Mouse (Mus musculus) midbrain, embryonic 13.5 days (tissue): ENCODE measurements at regions not wholly inside any gene's neighbourhood (a gene's known extent, or its start where the extent isn't known, plus 50 kb on each side); places are given as distances from the start of the nearest gene placed in this dataset.

ENCODE experiments used
- ATAC-seq: fragments of 200-750 bp; cut with Nextera tagmentation; 2 replicates; pipeline ENCODE4 v1.8.0; 2017; ENCODE audit warnings: mild to moderate bottlenecking, moderate TSS enrichment, moderate library complexity
- H3K27ac ChIP-seq: fragments of 300-500 bp; sonication (generic); 2 replicates; pipeline ENCODE4 v1.5.1; 2015; ENCODE audit warnings: inconsistent platforms, mild to moderate bottlenecking, moderate library complexity
- H3K27me3 ChIP-seq: fragments of 300-500 bp; sonication (generic); 2 replicates; pipeline ENCODE4 v1.6.1; 2015; ENCODE audit warnings: mild to moderate bottlenecking, inconsistent platforms
- H3K36me3 ChIP-seq: fragments of 300-500 bp; sonication (generic); 2 replicates; pipeline ENCODE4 v1.6.1; 2015; ENCODE audit warnings: mild to moderate bottlenecking, inconsistent platforms
- H3K4me1 ChIP-seq: fragments of 300-500 bp; sonication (generic); replicated peaks from 2 replicates; pipeline ENCODE4 v1.6.1; 2015; ENCODE audit warnings: inconsistent platforms
- H3K4me2 ChIP-seq: fragments of 300-500 bp; sonication (generic); replicated peaks from 2 replicates; pipeline ENCODE4 v1.6.1; 2015; ENCODE audit warnings: moderate library complexity, mild to moderate bottlenecking, inconsistent platforms
- H3K4me3 ChIP-seq: fragments of 300-500 bp; sonication (generic); replicated peaks from 2 replicates; pipeline ENCODE4 v1.5.1; 2015; ENCODE audit warnings: mild to moderate bottlenecking, inconsistent platforms
- H3K9ac ChIP-seq: fragments of 300-500 bp; sonication (generic); replicated peaks from 2 replicates; pipeline ENCODE4 v1.6.1; 2015; ENCODE audit warnings: mild to moderate bottlenecking, inconsistent platforms
- H3K9me3 ChIP-seq: fragments of 300-500 bp; sonication (generic); 2 replicates; pipeline ENCODE4 v1.6.1; 2016; ENCODE audit warnings: mild to moderate bottlenecking, inconsistent platforms
- WGBS: fragments of 180-500 bp; shearing (Covaris S2); methylation state at CpG from one replicate; pipeline ENCODE4 v1.1.7; 2015; 5-methylcytosine and 5-hydroxymethylcytosine counted together

DNA sequence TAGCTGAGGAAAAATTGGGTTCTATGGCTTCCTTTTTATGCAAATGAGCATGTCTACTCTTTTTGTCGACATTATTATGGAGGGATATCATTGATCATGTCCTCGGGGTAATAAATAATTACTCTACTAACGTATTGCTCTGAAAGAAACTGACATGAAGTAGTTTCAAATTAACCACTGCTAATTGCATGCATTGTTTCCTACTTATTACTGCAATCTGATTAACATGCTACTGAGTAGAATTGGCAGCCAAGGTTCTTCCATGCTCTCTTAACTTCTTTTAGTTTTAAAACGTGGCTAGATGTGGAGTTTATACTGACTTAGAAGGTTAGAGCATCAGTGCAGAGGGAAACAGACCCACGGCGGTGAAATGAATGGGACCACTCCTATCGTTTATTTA is 137.3 kb upstream of the Gk2 start:
- 62% methylated on average over 7 of the region's 7 CpGs for whole genome bisulfite sequencing

DNA sequence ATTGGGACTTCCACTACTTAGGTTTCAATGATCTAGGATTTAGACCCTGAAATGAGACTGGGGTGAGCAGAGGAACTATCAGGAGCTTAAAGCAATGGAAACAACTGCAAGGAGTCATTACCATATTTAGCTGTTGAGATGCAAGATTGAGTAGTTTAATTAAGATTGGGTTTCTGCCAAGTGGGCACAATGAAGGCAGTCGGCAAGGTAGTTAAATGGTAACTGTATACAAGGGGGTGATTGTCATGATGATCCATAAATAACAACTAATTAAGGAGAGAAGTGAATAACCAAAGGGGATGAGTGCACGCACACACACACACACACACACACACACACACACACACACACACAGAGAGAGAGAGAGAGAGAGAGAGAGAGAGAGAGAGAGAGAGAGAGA is 125.7 kb upstream of the Gk2 start:
- Histone ChIP-seq H3K36me3 (no peaks in the 10 kb centered on the region), H3K4me1 (no peaks in the 10 kb centered on the region), H3K9me3 (no peaks in the 10 kb centered on the region), H3K27me3 (no peaks in the 10 kb centered on the region), H3K4me3 (no peak overlapping the region), H3K4me2 (no peak overlapping the region), H3K27ac (no peak overlapping the region), H3K9ac (no peak overlapping the region)
- ATAC-seq = no peak
- WGBS = 67% methylated on average over 2 of the region's 2 CpGs

More for the DNA sequence above, 137.3 kb upstream of the Gk2 start:
- H3K27ac ChIP-seq = no peak overlapping the region
- no peaks in the 10 kb centered on the region for H3K27me3 ChIP-seq
- H3K4me2 ChIP-seq = no peak overlapping the region
- H3K36me3 ChIP-seq = no peaks in the 10 kb centered on the region
- no peak for ATAC-seq
- H3K9me3 ChIP-seq = no peaks in the 10 kb centered on the region
- no peaks in the 10 kb centered on the region for H3K4me1 ChIP-seq
- no peak overlapping the region for H3K4me3 ChIP-seq
- no peak overlapping the region for H3K9ac ChIP-seq

DNA sequence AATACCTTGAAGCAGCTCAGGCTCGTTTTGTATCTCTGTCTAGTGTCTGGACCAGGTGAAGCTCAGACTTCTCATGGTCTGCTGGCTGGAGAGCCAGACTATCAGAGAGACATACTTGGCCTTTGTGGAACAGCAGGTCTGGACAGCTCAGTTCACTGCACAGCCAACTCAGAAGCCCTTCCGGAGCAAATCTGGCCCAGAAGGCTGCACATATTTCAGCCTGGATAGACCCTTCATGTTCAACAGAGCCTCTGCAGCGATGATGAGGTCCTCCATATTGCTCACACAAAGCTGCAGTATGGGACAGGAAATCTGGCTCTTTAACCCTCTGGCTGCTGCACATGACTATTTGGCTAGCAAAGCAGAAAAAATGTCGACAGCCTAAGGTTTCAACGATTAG is 108.7 kb upstream of the Gk2 start:
- Histone ChIP-seq H3K27ac (no peak overlapping the region), H3K4me3 (no peak overlapping the region), H3K9me3 (no peaks in the 10 kb centered on the region), H3K9ac (no peak overlapping the region), H3K4me1 (no peaks in the 10 kb centered on the region), H3K27me3 (no peaks in the 10 kb centered on the region), H3K4me2 (no peak overlapping the region), H3K36me3 (no peaks in the 10 kb centered on the region)
- ATAC-seq = no peak
- WGBS = 84% methylated on average over 5 of the region's 5 CpGs

DNA sequence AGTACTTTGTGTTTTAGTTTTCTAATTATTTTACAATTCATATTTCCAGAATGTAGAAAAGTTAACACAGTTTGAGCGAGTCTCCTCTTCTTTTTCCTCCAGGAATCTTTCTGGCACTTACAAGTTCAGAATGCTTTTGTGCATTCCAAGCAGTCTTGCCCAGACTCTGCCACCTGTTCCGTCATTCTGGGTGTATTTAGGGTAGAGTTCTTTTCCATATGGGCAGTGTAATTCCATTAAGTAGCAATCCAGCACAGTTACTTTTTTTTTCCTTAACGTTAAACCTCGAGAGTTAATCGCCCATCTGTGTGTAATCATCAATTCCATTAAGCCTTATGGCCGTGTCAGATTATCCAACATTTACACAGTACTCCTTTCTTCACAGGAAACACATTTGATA is 106.9 kb upstream of the Gk2 start:
- ATAC-seq = no peak
- no peaks in the 10 kb centered on the region for H3K4me1 ChIP-seq
- 84% methylated on average over 6 of the region's 6 CpGs for WGBS
- no peak overlapping the region for H3K27ac ChIP-seq
- no peaks in the 10 kb centered on the region for H3K27me3 ChIP-seq
- no peak overlapping the region for H3K4me2 ChIP-seq
- H3K9ac ChIP-seq = no peak overlapping the region
- no peaks in the 10 kb centered on the region for H3K9me3 ChIP-seq
- H3K4me3 ChIP-seq = no peak overlapping the region
- no peaks in the 10 kb centered on the region for H3K36me3 ChIP-seq

DNA sequence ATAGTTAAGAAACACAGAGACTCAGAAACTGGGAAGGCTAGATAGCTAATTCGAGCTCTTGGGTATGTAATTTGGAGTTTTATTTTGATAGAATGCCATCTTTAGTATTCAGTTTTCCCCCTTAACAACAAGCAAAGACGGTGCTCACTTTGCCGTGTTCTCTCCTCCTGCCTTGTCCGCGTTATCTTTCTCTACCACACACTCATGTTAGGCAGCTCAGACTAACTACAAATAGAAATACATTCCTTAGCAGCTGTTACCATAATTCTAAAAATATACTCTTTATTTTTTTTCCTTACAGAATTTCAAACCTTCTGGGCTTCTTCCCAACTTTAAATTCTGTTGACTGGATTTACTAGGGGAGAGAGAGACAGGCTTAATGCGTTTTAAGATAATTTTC is 97.5 kb upstream of the Gk2 start:
- H3K27ac ChIP-seq = no peak overlapping the region
- H3K4me1 ChIP-seq = no peaks in the 10 kb centered on the region
- no peak overlapping the region for H3K4me3 ChIP-seq
- H3K9me3 ChIP-seq = no peaks in the 10 kb centered on the region
- 85% methylated on average over 6 of the region's 6 CpGs for WGBS
- no peaks in the 10 kb centered on the region for H3K27me3 ChIP-seq
- H3K9ac ChIP-seq = no peak overlapping the region
- H3K36me3 ChIP-seq = no peaks in the 10 kb centered on the region
- ATAC-seq = no peak
- H3K4me2 ChIP-seq = no peak overlapping the region

DNA sequence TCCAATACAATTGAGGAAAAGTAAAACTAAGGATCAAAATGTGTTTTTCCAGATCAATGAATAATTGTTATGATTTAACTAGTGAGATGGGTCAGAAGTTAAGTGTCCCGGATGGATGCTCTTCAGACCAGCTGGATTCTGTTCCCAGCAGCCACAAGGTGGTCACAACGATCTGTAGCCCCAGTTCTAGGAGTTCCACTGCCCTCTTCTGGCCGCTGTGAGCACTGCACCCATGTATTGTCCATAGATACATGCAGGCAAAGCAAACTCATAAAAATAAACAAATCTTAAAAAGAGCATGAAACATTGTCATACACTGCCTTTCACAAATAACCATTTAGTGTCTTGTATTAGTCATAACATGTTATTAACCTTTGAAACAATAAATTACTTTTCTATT is 96.3 kb upstream of the Gk2 start:
- no peak for ATAC-seq
- 64% methylated on average over 3 of the region's 3 CpGs for WGBS
- no peak overlapping the region for H3K27ac ChIP-seq
- H3K4me1 ChIP-seq = no peaks in the 10 kb centered on the region
- no peak overlapping the region for H3K4me3 ChIP-seq
- no peaks in the 10 kb centered on the region for H3K27me3 ChIP-seq
- H3K9ac ChIP-seq = no peak overlapping the region
- H3K36me3 ChIP-seq = no peaks in the 10 kb centered on the region
- H3K9me3 ChIP-seq = no peaks in the 10 kb centered on the region
- no peak overlapping the region for H3K4me2 ChIP-seq

DNA sequence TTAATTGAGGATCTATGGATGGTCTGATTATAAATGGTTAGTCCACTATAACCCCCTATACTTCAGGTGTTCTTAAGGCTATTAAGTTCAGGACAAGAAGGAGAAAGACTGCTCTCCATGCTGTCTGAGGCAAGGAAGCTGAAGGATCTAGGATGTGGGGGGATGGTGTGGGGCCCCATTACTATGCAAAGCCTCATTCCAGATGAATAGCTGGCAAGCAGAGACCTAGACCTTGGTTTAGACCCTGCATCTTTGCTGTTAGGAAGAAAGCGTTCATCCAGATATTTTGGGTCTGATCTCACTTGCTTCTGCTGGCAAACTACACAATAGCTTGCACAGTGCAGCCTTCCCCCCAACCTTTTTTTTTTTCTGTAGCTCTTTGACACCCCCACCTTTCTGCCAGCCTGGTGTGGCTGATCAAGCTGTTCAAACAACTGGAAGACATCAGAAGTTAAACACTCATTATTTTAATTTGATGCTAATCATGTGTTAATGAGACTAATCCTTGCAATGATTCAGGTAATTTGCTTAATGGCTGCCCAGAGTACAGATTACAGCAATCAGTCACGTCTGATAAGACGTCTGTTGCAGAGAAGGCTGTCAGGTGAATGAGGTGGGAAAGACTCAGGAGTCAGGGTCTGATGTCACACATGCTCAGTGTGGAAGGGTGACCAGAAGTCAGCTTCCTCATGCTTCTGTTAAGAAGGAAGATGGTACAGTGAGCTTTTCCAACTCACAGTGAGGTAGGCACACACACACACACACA is 80.9 kb upstream of the Gk2 start:
- Histone ChIP-seq H3K4me1 (peaks cover 4% of the 10 kb centered on the region; the same call in 1 of the 2 replicates), H3K9ac (no peak overlapping the region), H3K4me3 (no peak overlapping the region), H3K27ac (no peak overlapping the region), H3K4me2 (no peak overlapping the region), H3K27me3 (no peaks in the 10 kb centered on the region), H3K9me3 (no peaks in the 10 kb centered on the region), H3K36me3 (no peaks in the 10 kb centered on the region)
- ATAC-seq = peak; percentile 68
- WGBS = 20% methylated on average over 3 of the region's 3 CpGs

DNA sequence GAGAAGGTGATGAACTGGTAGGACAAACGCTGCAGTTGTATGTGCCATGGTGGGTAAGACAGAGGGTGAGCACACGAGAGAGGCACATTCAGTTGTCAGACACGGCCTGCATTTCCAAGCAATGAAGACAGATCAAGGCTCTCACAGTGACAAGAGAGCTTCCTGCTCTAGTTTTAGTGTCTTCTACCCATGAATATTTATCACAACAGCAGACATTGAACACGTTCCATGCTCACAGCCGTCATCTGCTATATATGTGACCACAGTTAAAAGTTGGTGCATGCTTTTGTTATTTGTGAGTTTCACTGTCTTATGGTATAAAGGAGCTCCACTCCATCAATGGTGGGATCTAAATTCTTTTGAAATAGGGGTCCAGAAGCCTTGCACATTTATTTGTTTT is 76.9 kb upstream of the Gk2 start:
- no peak overlapping the region for H3K27ac ChIP-seq
- H3K4me3 ChIP-seq = no peak overlapping the region
- no peak for ATAC-seq
- WGBS = 66% methylated on average over 5 of the region's 5 CpGs
- peaks cover 4% of the 10 kb centered on the region; the same call in 1 of the 2 replicates for H3K4me1 ChIP-seq
- H3K9ac ChIP-seq = no peak overlapping the region
- no peaks in the 10 kb centered on the region for H3K36me3 ChIP-seq
- no peaks in the 10 kb centered on the region for H3K9me3 ChIP-seq
- no peak overlapping the region for H3K4me2 ChIP-seq
- H3K27me3 ChIP-seq = no peaks in the 10 kb centered on the region

DNA sequence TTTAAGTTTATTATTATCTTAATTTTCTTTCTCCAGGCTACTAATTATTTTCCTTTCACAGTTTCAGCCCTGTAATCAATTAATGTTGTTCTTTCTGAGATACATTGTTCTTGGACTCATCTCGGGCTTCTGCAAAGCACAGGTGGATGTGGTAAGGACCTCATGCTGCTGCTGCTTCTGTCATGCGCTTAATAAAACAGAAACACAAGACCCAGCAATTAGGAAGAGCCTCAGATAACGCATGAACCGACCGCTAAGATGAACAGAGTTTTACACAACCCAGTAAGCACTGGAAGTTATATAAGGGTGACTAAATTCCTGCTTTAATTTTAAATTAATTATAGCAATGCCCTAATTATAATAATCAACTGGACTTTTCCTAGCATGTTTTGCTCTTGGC is 70.7 kb upstream of the Gk2 start:
- no peaks in the 10 kb centered on the region for H3K36me3 ChIP-seq
- no peaks in the 10 kb centered on the region for H3K4me1 ChIP-seq
- H3K9me3 ChIP-seq = no peaks in the 10 kb centered on the region
- no peak overlapping the region for H3K9ac ChIP-seq
- no peak for ATAC-seq
- H3K27me3 ChIP-seq = no peaks in the 10 kb centered on the region
- no peak overlapping the region for H3K4me2 ChIP-seq
- H3K4me3 ChIP-seq = no peak overlapping the region
- WGBS = 76% methylated on average over 5 of the region's 5 CpGs
- no peak overlapping the region for H3K27ac ChIP-seq
